ENCODE assay signal across 16 mouse cellular contexts in genomic region chr2:25310969-25311368, GRCm38 (mm10). TPM values are rescaled to one million over a fixed set of nuclear protein-coding genes. Genes with fewer than 3 reads are reported as not detected.
A peak's percentile ranks its signal among the peaks of the same experiment; 100 is the strongest.
DNase-seq lines count a peak whose midpoint lies in the region; ATAC-seq and TF ChIP-seq lines count a peak whose summit lies in the region.
"Had no signal": no experiment of that assay in that cellular context is flagged by ENCODE, and none has a peak within 500 bp of the region (broad histone marks: within the 10 kb centered on the region; RNA-seq: fewer than 3 reads in every experiment).

No protein-coding gene starts in this region.

- H3K4me1 ChIP-seq in kidney, embryonic 16.5 days (ENCODE audit: insufficient read depth, low read length) = no peaks in the 10 kb centered on the region
- H3K4me1 ChIP-seq in kidney, adult 2 months (ENCODE audit: control insufficient read depth, insufficient read depth, low read length) = no peaks in the 10 kb centered on the region
- H3K4me1 ChIP-seq in E14TG2a.4 (replicated peaks; ENCODE audit: low read depth, low read length) (peaks cover 41% of the 10 kb centered on the region), ES-E14 (ENCODE audit: control insufficient read depth in 2 of 2, insufficient read depth in 2 of 2, low read length in 2 of 2, poor library complexity in 1 of 2) (peaks cover 3 to 16% of the 10 kb centered on the region in 2 experiments; a peak in 3 of 4 replicates)
- H3K4me1 ChIP-seq in intestine, embryonic 16.5 days (ENCODE audit: control insufficient read depth, insufficient read depth, low read length) = no peaks in the 10 kb centered on the region
- H3K4me1 ChIP-seq in forebrain, embryonic 16.5 days (replicated peaks; ENCODE audit: control insufficient read depth, insufficient read depth, low read length) = no peaks in the 10 kb centered on the region
- H3K4me1 ChIP-seq: forebrain, embryonic 15.5 days; lung, embryonic 15.5 days; midbrain, embryonic 12.5 days had no signal

- H3K4me2 ChIP-seq in kidney, embryonic 16.5 days (replicated peaks; ENCODE audit: low read depth, low read length) = peak overlapping the region; percentile 8; the same call in 1 of the 2 replicates
- H3K4me2 ChIP-seq in intestine, embryonic 16.5 days (ENCODE audit: low read depth, low read length) = peak overlapping the region; percentile 64
- H3K4me2 ChIP-seq in forebrain, embryonic 16.5 days (ENCODE audit: low read length) = no peak overlapping the region
- H3K4me2 ChIP-seq: forebrain, embryonic 15.5 days; lung, embryonic 15.5 days; midbrain, embryonic 12.5 days had no signal

- in situ Hi-C loops in ES-E14 (cut with MboI; ENCODE audit: low sequenced_read_pairs in 2 of 2, unreplicated experiment in 2 of 2) = no loop called here

- DNase-seq in kidney, adult 2 months = no peak
- DNase-seq in ES-E14 (ENCODE audit: low read depth, low spot score) = no peak
- no peak for DNase-seq in gastrocnemius, adult 8-10 months (ENCODE audit: low spot score in 2 of 2)
- DNase-seq: gastrocnemius, postnatal 25 days; heart, postnatal 10 days; liver had no signal

- no peak for TF ChIP-seq CTCF in kidney, adult 2 months (conservative IDR thresholded peaks at IDR 0.05; ENCODE audit: insufficient read depth, insufficient read length, low read depth, low read length)
- TF ChIP-seq CTCF in E14TG2a.4 (conservative IDR thresholded peaks at IDR 0.05; ENCODE audit: low read length) = no peak

- no peak for ATAC-seq in kidney, embryonic 16.5 days (ENCODE audit: low FRiP score, low TSS enrichment)
- ATAC-seq in intestine, embryonic 16.5 days = peak; percentile 76
- ATAC-seq in forebrain, embryonic 16.5 days = no peak
- ATAC-seq: forebrain, embryonic 15.5 days had no signal

- no peaks in the 10 kb centered on the region for H3K36me3 ChIP-seq in kidney, embryonic 16.5 days (ENCODE audit: insufficient read depth, low read length)
- no peaks in the 10 kb centered on the region for H3K36me3 ChIP-seq in kidney, adult 2 months (ENCODE audit: control insufficient read depth, insufficient read depth, low read length)
- H3K36me3 ChIP-seq in E14TG2a.4 (ENCODE audit: insufficient read depth, low read length) (peaks cover 32% of the 10 kb centered on the region), ES-E14 (ENCODE audit: control insufficient read depth, insufficient read depth, low read length, poor library complexity, severe bottlenecking) (no peaks in the 10 kb centered on the region)
- no peaks in the 10 kb centered on the region for H3K36me3 ChIP-seq in intestine, embryonic 16.5 days (ENCODE audit: control insufficient read depth, insufficient read depth, low read length)
- H3K36me3 ChIP-seq in forebrain, embryonic 16.5 days (ENCODE audit: control insufficient read depth, insufficient read depth) = no peaks in the 10 kb centered on the region
- H3K36me3 ChIP-seq: forebrain, embryonic 15.5 days; lung, embryonic 15.5 days; midbrain, embryonic 12.5 days had no signal

- H3K27ac ChIP-seq in kidney, embryonic 16.5 days (ENCODE audit: low read length) = no peak overlapping the region
- no peak overlapping the region for H3K27ac ChIP-seq in kidney, adult 2 months (ENCODE audit: insufficient read depth, low read depth, low read length)
- H3K27ac ChIP-seq in ES-E14 (ENCODE audit: insufficient read depth, low read depth, low read length, poor library complexity, severe bottlenecking) = no peak overlapping the region
- no peak overlapping the region for H3K27ac ChIP-seq in intestine, embryonic 16.5 days (ENCODE audit: low read length)
- no peak overlapping the region for H3K27ac ChIP-seq in forebrain, embryonic 16.5 days (ENCODE audit: low read length)
- H3K27ac ChIP-seq: forebrain, embryonic 15.5 days; lung, embryonic 15.5 days; midbrain, embryonic 12.5 days had no signal

- peaks cover 74% of the 10 kb centered on the region for H3K27me3 ChIP-seq in kidney, embryonic 16.5 days (ENCODE audit: insufficient read depth, low read length)
- H3K27me3 ChIP-seq in kidney, adult 2 months (replicated peaks; ENCODE audit: control insufficient read depth, insufficient read depth, low read length) = 0 out of 2 replicates have a peak, but pooled peaks cover 4% of the 10 kb centered on the region
- H3K27me3 ChIP-seq in E14TG2a.4 (ENCODE audit: insufficient read depth, low read length) = peaks cover 71% of the 10 kb centered on the region
- peaks cover 62% of the 10 kb centered on the region for H3K27me3 ChIP-seq in intestine, embryonic 16.5 days (replicated peaks; ENCODE audit: control insufficient read depth, insufficient read depth, low read length)
- peaks cover 74% of the 10 kb centered on the region for H3K27me3 ChIP-seq in forebrain, embryonic 16.5 days (replicated peaks; ENCODE audit: control insufficient read depth, insufficient read depth, low read length)

- WGBS in kidney, embryonic 16.5 days = 2% methylated on average over 19 of the region's 22 CpGs
- 3% methylated on average over 22 of the region's 22 CpGs for WGBS in kidney, adult 2 months
- 2% methylated on average over 22 of the region's 22 CpGs for WGBS in intestine, embryonic 16.5 days
- WGBS in forebrain, embryonic 16.5 days = 1% methylated on average over 22 of the region's 22 CpGs

- H3K4me3 ChIP-seq in kidney, embryonic 16.5 days (ENCODE audit: low read length) = 0 out of 2 replicates have a peak overlapping the region, but pooled peaks have one; percentile 7
- H3K4me3 ChIP-seq in kidney, adult 2 months (ENCODE audit: insufficient read depth, low read depth, low read length) = no peak overlapping the region
- H3K4me3 ChIP-seq in E14TG2a.4 (replicated peaks; ENCODE audit: low read length) = peak overlapping the region; percentile 86
- H3K4me3 ChIP-seq in ES-E14 (ENCODE audit: insufficient read depth in 1 of 2, low read depth in 1 of 2, low read length in 2 of 2, poor library complexity in 1 of 2, severe bottlenecking in 1 of 2) = peak overlapping the region; percentile 64 to 82
- H3K4me3 ChIP-seq in intestine, embryonic 16.5 days (ENCODE audit: low read length) = peak overlapping the region; percentile 41
- no peak overlapping the region for H3K4me3 ChIP-seq in forebrain, embryonic 16.5 days (replicated peaks; ENCODE audit: low read length)
- H3K4me3 ChIP-seq: forebrain, embryonic 15.5 days; lung, embryonic 15.5 days; midbrain, embryonic 12.5 days had no signal

- TF ChIP-seq POLR2A in kidney, adult 2 months (IDR thresholded peaks at IDR 0.05; ENCODE audit: low read depth, low read length) = no peak

- no peaks in the 10 kb centered on the region for H3K9me3 ChIP-seq in kidney, embryonic 16.5 days (ENCODE audit: low read length)
- H3K9me3 ChIP-seq in E14TG2a.4 (ENCODE audit: low read length) (no peaks in the 10 kb centered on the region), ES-E14 (ENCODE audit: control insufficient read depth, insufficient read depth, low read depth, low read length) (no peaks in the 10 kb centered on the region)
- H3K9me3 ChIP-seq in intestine, embryonic 16.5 days (ENCODE audit: control insufficient read depth, low read length) = no peaks in the 10 kb centered on the region
- no peaks in the 10 kb centered on the region for H3K9me3 ChIP-seq in forebrain, embryonic 16.5 days (ENCODE audit: control insufficient read depth, low read length)
- H3K9me3 ChIP-seq: forebrain, embryonic 15.5 days; lung, embryonic 15.5 days; midbrain, embryonic 12.5 days had no signal

- no peak overlapping the region for H3K9ac ChIP-seq in kidney, embryonic 16.5 days (replicated peaks; ENCODE audit: low read length)
- H3K9ac ChIP-seq in ES-E14 (ENCODE audit: insufficient read depth, low read depth, low read length, poor library complexity, severe bottlenecking) = peak overlapping the region; percentile 64
- H3K9ac ChIP-seq in intestine, embryonic 16.5 days (ENCODE audit: low read depth, low read length) = peak overlapping the region; percentile 49; the same call in 1 of the 2 replicates
- H3K9ac ChIP-seq in forebrain, embryonic 16.5 days (replicated peaks; ENCODE audit: low read depth, low read length) = no peak overlapping the region
- H3K9ac ChIP-seq: forebrain, embryonic 15.5 days; lung, embryonic 15.5 days; midbrain, embryonic 12.5 days had no signal

RNA-seq across cellular contexts. Expression of gene Grin1, which starts 8.0 kb away (rescaled TPM):
- 0.22 and 0.60 TPM in 2 replicates for polyA plus RNA-seq in kidney, embryonic 16.5 days (2015; fragmentation: Nextera tagmentation; extraction: Ambion mirVana)
- polyA plus RNA-seq in kidney, adult 2 months (2012; rRNA removed) = 0.34 and 0.41 TPM in 2 replicates
- 2.5 and 8.3 TPM in 2 replicates for total RNA-seq in ES-E14 (2012; rRNA removed)
- polyA plus RNA-seq in intestine, embryonic 16.5 days (2015; fragmentation: Nextera tagmentation; extraction: Ambion mirVana) = 1.7 and 2.1 TPM in 2 replicates
- not detected for total RNA-seq in gastrocnemius, adult 8-10 months (2022)
- 19.0 and 29.4 TPM in 2 replicates for polyA plus RNA-seq in forebrain, embryonic 16.5 days (2015; fragmentation: Nextera tagmentation; extraction: Ambion mirVana)
- total RNA-seq: heart, postnatal 10 days had no signal

RNA-seq across cellular contexts. Expression of gene Man1b1, which starts 21.2 kb away (rescaled TPM):
- polyA plus RNA-seq in kidney, embryonic 16.5 days (2015; fragmentation: Nextera tagmentation; extraction: Ambion mirVana) = 53.7 and 57.5 TPM in 2 replicates
- 16.6 and 19.6 TPM in 2 replicates for polyA plus RNA-seq in kidney, adult 2 months (2012; rRNA removed)
- 73.0 and 100 TPM in 2 replicates for total RNA-seq in ES-E14 (2012; rRNA removed)
- 36.7 and 43.2 TPM in 2 replicates for polyA plus RNA-seq in intestine, embryonic 16.5 days (2015; fragmentation: Nextera tagmentation; extraction: Ambion mirVana)
- total RNA-seq in gastrocnemius, adult 8-10 months (2022) = 10 to 100 TPM; 13.9 to 15.0 (median 14.4) TPM
- 50.6 and 54.6 TPM in 2 replicates for polyA plus RNA-seq in forebrain, embryonic 16.5 days (2015; fragmentation: Nextera tagmentation; extraction: Ambion mirVana)

RNA-seq across cellular contexts. Expression of gene Lrrc26, which starts 21.3 kb away (rescaled TPM):
- not detected in 2 replicates for polyA plus RNA-seq in kidney, embryonic 16.5 days (2015; fragmentation: Nextera tagmentation; extraction: Ambion mirVana)
- 2.7 and 3.0 TPM in 2 replicates for polyA plus RNA-seq in kidney, adult 2 months (2012; rRNA removed)
- 0.21 TPM in 1 of 2 replicates, not detected in the other for total RNA-seq in ES-E14 (2012; rRNA removed)
- polyA plus RNA-seq in intestine, embryonic 16.5 days (2015; fragmentation: Nextera tagmentation; extraction: Ambion mirVana) = 1.9 and 2.5 TPM in 2 replicates
- not detected for total RNA-seq in gastrocnemius, adult 8-10 months (2022)
- 0.21 TPM in 1 of 2 replicates, not detected in the other for polyA plus RNA-seq in forebrain, embryonic 16.5 days (2015; fragmentation: Nextera tagmentation; extraction: Ambion mirVana)
- total RNA-seq: adrenal gland, postnatal 4 days; gastrocnemius, postnatal 25 days; heart, postnatal 10 days; layer of hippocampus, adult 18-20 months had no signal
- polyA plus RNA-seq: forebrain, embryonic 15.5 days; midbrain, embryonic 12.5 days had no signal

RNA-seq across cellular contexts. Expression of gene Tmem210, which starts 23.0 kb away (rescaled TPM):
- polyA plus RNA-seq in kidney, embryonic 16.5 days (2015; fragmentation: Nextera tagmentation; extraction: Ambion mirVana) = not detected in 2 replicates
- polyA plus RNA-seq in kidney, adult 2 months (2012; rRNA removed) = not detected in 2 replicates
- total RNA-seq in ES-E14 (2012; rRNA removed) = not detected in 2 replicates
- polyA plus RNA-seq in intestine, embryonic 16.5 days (2015; fragmentation: Nextera tagmentation; extraction: Ambion mirVana) = not detected in 2 replicates
- total RNA-seq in gastrocnemius, adult 8-10 months (2022) = not detected
- not detected in 2 replicates for polyA plus RNA-seq in forebrain, embryonic 16.5 days (2015; fragmentation: Nextera tagmentation; extraction: Ambion mirVana)
- total RNA-seq: adrenal gland, postnatal 4 days; gastrocnemius, postnatal 25 days; heart, postnatal 10 days; layer of hippocampus, adult 18-20 months had no signal
- polyA plus RNA-seq: forebrain, embryonic 15.5 days; lung, embryonic 15.5 days; midbrain, embryonic 12.5 days; urinary bladder, adult 2 months had no signal

RNA-seq across cellular contexts. Expression of gene Anapc2, which starts 38.7 kb away (rescaled TPM):
- polyA plus RNA-seq in kidney, embryonic 16.5 days (2015; fragmentation: Nextera tagmentation; extraction: Ambion mirVana) = 146 and 152 TPM in 2 replicates
- polyA plus RNA-seq in kidney, adult 2 months (2012; rRNA removed) = 82.6 and 92.3 TPM in 2 replicates
- 25.2 and 30.8 TPM in 2 replicates for total RNA-seq in ES-E14 (2012; rRNA removed)
- polyA plus RNA-seq in intestine, embryonic 16.5 days (2015; fragmentation: Nextera tagmentation; extraction: Ambion mirVana) = 91.4 and 97.3 TPM in 2 replicates
- total RNA-seq in gastrocnemius, adult 8-10 months (2022) = 10 to 100 TPM; 30.4 to 33.4 (median 31.3) TPM
- 150 and 159 TPM in 2 replicates for polyA plus RNA-seq in forebrain, embryonic 16.5 days (2015; fragmentation: Nextera tagmentation; extraction: Ambion mirVana)

Comparison
In these comparisons a context has a peak if more than half of its experiments do, and no peak if none do; other contexts are left out.
1. H3K4me3 ChIP-seq: peak in kidney, embryonic 16.5 days (single experiment), E14TG2a.4 (single experiment), ES-E14 (2 of 2) and intestine, embryonic 16.5 days (single experiment); none in kidney, adult 2 months (single experiment) and forebrain, embryonic 16.5 days (single experiment).
2. H3K9ac ChIP-seq: peak in ES-E14 (single experiment) and intestine, embryonic 16.5 days (single experiment); none in kidney, embryonic 16.5 days (single experiment) and forebrain, embryonic 16.5 days (single experiment).